Mouse (Mus musculus) kidney, postnatal 10 days (tissue): Measurements from ENCODE around the gene Foxo6.

ENCODE experiments used
- DNase-seq: peaks from one replicate; pipeline ENCODE4 v3.0.0; 2021; ENCODE audit warnings: mixed read lengths

The Foxo6 gene

GRCm38 (mm10) chr4:120283141-120283540, 4.0 kb downstream of the Foxo6 start:
- DNase-seq = peak; percentile 85

GRCm38 (mm10) chr4:120282568-120283091, 4.5 kb downstream of the Foxo6 start:
- peak; percentile 50 for DNase-seq

- DNase-seq = no peak
Observed at GRCm38 (mm10) chr4:120281011-120281410, 6.1 kb downstream of the Foxo6 start.

- DNase-seq = no peak
Observed at GRCm38 (mm10) chr4:120280432-120280831, 6.7 kb downstream of the Foxo6 start.

- DNase-seq = peak; percentile 66
Observed at GRCm38 (mm10) chr4:120277255-120277928, 9.8 kb downstream of the Foxo6 start.

GRCm38 (mm10) chr4:120275487-120275886, 11.7 kb downstream of the Foxo6 start:
- no peak for DNase-seq

GRCm38 (mm10) chr4:120273594-120273993, 13.6 kb downstream of the Foxo6 start:
- no peak for DNase-seq

- DNase-seq = no peak
Observed at GRCm38 (mm10) chr4:120271886-120272580, 15.1 kb downstream of the Foxo6 start.

- no peak for DNase-seq
Observed at GRCm38 (mm10) chr4:120271208-120271607, 15.9 kb downstream of the Foxo6 start.

- no peak for DNase-seq
Observed at GRCm38 (mm10) chr4:120270937-120271199, 16.3 kb downstream of the Foxo6 start.

GRCm38 (mm10) chr4:120270148-120270936, 16.8 kb downstream of the Foxo6 start:
- DNase-seq = no peak

GRCm38 (mm10) chr4:120269426-120269825, 17.7 kb downstream of the Foxo6 start:
- DNase-seq = no peak

GRCm38 (mm10) chr4:120268214-120269061, 18.7 kb downstream of the Foxo6 start:
- peak; percentile 44 for DNase-seq

GRCm38 (mm10) chr4:120267683-120268082, 19.5 kb downstream of the Foxo6 start:
- DNase-seq = no peak

- DNase-seq = no peak
Observed at GRCm38 (mm10) chr4:120267136-120267535, 20.0 kb downstream of the Foxo6 start.

GRCm38 (mm10) chr4:120264105-120264504, 23.0 kb downstream of the Foxo6 start:
- DNase-seq = no peak

GRCm38 (mm10) chr4:120262726-120263125, 24.4 kb downstream of the Foxo6 start:
- no peak for DNase-seq

- no peak for DNase-seq
Observed at GRCm38 (mm10) chr4:120262206-120262605, 24.9 kb downstream of the Foxo6 start.

GRCm38 (mm10) chr4:120259356-120260181, 27.6 kb downstream of the Foxo6 start:
- DNase-seq = no peak

- peak; percentile 66 for DNase-seq
Observed at GRCm38 (mm10) chr4:120248800-120249261, 38.3 kb downstream of the Foxo6 start.

- DNase-seq = peak; percentile 93
Observed at GRCm38 (mm10) chr4:120247412-120247811, 39.7 kb downstream of the Foxo6 start.

GRCm38 (mm10) chr4:120246086-120246485, 41.1 kb downstream of the Foxo6 start:
- no peak for DNase-seq
